Mouse (Mus musculus) layer of hippocampus, adult 9-10 months (tissue): ENCODE data around the gene Rassf1.

Source experiments
- DNase-seq: peaks from one replicate; pipeline ENCODE4 v3.0.0; 2022; ENCODE audit warnings: low spot score

Gene Rassf1

DNA sequence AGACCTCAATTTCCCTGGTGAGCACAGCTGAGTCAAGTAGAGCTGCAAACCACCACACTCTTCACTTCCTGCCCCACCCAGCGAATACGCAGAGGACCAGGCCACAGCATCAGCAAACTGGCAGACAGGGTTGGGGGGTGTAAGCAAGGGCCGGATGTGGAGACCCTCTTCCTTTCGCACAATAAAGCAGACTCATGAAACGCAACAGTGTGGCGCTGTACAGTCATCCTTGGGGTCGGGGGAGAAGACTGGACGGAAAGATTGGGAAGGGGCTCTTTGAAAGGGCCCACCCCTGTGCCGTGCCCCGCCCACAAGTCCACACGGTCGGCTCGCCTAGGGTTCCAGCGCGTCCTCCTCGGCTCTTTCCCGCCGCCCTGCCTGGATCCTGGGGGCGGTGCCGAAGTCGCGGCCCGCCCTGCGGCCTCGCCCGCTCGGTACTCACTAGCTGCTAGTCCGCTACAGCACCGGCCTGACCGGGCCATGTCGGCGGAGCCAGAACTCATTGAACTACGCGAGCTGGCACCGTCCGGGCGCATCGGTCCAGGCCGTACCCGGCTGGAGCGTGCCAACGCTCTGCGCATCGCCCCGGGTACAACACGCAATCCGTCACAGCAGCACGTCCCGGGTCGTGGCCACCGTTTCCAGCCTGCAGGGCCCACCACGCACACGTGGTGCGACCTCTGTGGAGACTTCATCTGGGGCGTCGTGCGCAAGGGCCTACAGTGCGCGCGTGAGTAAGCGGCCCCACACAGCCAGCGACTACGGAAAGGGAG, at the start of gene Rassf1:
Rassf1 (plus strand) TSS at position 439 of the 773 bp plus-strand sequence.
- DNase-seq, result no peak

GRCm38 (mm10) chr9:107502131-107502846, 49.1 kb upstream of the Rassf1 start:
- no peak for DNase-seq

- DNase-seq, result no peak
Observed at GRCm38 (mm10) chr9:107504662-107505537, 46.5 kb upstream of the Rassf1 start.

DNA sequence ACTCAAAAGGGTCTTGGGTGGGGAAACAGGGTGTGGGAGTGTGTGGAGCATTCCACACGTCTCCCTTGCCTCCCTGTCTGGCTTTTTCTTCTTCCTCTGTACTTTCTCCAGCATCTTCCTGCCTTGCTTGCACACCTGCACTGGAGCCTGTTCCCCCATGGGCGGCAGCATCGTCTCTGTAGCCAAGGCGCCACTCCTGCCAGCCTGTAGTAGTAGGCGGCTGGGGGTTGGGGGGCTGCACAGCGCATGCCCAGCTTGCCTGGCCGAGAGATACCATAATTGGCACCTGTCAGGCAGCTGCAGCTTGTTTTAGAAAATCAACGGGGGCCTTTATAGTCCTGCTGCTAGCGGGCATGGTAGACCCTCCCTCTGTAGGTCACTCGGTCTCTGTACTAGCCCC, 43.1 kb upstream of the Rassf1 start:
- peak; percentile 20 for DNase-seq

DNA sequence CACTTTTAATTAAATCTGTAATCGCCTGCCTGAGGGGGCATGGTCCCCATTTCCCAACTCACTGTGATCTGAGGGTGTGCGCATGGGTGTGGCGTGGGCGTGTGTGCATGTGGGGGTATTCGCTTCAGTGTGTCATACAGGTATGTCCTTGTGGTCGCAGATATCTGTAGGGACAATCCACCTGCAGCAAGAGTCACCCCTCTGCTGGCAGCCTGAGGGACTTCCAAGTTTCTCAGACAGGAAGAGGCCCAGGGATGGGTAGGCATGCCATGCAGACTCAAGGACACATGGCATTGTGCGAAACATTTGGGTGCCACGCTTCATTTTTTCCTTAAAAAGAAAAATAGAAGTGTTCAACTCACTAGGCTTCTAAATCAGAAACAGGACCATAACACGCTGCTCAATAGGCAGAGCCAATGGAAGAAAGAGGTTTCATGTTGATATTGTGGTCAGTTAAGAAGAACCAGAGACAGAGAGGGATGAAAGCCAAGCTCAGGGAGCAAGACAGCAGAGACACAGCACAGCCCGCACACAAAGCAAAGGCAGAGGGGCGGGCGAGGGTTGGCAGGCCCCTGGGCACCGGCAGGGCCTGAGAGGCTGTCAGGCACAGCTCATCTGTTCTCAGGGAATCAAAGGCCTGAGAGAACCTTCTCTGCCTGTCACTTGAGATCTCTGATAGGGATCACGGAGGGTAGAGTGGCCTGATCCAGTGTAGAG, 40.8 kb upstream of the Rassf1 start:
- no peak for DNase-seq

GRCm38 (mm10) chr9:107511436-107511835, 39.9 kb upstream of the Rassf1 start:
- DNase-seq, result no peak

DNA sequence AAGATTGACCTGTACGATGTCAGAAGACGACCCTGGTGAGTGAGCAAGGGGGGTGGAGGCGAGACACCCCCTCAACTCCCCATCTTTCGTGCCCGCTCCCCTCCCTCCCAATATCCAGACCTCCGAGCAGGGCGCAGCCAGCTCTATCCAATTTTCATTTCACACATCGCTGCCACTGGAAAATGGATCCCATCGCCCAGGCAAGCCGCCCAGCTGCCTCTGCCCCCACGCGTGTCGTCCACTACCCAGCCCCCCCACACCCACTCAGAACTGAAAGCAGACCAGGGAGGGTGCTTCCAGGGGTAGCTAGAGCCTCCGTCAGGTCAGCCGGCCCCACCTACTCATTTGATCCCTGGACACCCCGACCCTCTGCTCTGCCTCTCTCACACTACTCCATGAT, 39.0 kb upstream of the Rassf1 start:
- DNase-seq, result no peak

DNA sequence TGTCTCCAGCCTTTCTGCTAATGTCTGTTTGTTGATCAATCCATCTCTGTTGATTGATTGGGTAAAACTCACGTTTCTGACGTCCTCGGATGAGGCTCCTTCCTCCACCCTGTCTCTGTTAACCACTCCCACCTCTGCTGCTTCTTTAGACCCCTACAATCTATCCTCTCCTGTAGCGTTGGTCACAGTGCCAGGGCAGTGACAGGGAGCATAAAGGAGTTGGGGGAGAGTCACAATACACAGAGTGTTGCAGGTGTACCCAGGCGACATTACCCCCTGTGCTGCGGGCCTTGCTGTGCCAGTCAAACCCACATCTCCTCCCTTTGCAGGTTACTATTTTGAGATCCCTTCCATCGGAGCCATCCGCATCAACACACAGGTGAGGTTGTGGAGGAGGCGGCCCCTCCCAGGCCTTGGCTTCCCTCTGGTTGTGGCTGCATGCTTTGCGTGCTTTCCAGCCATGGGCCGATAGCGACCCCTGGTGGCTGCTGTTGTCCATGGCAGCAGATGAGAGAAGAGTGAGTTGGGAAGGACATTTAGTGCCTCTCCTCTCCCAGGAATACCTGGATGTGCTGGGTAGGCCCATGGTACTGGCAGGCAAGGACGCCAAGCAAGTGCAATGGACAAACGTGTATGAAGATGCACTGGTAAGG, 36.9 kb upstream of the Rassf1 start:
- peak; percentile 71 for DNase-seq

- DNase-seq, result no peak
Observed at GRCm38 (mm10) chr9:107520331-107520730, 31.0 kb upstream of the Rassf1 start.

DNA sequence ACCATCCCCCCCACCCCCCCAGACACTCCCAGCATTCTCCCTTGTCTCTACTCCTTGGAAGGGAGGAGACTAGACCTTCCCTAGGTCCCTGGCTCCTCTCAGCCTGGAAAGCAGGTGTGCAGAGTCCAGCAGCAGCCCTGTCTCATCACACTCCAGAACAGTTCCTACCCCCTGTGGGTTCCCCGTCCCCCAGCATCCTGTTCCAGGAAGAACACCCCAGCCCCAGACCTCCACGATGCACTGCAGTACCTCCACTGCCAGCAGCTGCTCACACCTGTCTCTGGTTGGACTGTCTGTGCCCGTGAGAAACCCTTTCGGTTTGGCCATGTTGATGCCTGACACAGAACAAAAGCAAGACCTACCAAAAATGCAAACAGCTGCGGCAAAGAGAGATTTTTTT, 30.2 kb upstream of the Rassf1 start:
- DNase-seq, result no peak

DNA sequence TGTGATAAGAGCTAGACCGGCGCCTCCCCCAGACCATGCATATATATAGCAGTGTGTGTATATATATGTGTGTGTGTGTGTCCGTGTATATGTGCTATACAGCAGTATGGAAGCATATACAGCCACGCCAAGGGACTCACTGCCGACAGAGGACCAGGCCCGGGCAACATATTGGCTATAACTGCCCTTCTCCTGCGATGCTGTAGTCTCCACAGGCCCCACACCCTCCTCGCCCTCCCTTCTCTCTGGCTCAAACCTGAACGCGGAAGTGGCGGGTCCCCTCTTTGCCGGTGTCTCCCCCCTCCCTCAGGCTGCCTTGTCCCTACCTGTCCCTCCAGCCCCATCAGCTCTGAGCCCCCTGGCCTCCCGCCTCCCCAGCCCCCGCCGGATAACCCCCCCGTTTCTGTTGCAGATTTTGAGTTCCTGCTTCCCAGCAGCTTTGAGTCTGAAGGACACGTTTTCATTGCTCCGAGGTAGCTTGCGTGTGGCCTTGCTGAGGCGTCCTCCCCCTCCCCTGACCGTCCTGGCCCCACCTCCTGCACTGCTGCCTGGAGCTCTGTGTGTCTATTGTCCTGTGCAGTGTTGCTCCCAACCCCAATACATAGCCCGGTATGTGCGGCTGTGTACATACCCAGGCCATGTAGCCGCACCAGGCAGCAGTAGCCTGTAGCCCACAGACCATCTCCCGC, 29.5 kb upstream of the Rassf1 start:
- DNase-seq, result no peak

DNA sequence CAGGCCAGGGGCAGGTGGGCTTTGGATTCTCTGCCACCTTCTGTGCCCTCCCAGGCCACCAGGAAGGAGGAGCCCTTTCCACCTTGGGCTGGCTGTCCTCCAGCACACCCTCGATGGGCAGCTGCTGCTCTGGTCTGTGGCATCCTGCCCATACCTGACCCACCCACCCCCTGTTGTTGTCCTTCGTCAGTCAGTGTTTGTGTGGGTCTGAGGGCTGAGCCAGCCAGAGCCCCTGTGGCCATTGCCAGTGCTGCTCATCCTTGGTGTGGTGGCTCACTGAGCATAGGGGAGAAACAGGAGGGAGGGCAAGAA, 29.0 kb upstream of the Rassf1 start:
- DNase-seq, result no peak

- no peak for DNase-seq
Observed at GRCm38 (mm10) chr9:107526198-107527026, 24.9 kb upstream of the Rassf1 start.

DNA sequence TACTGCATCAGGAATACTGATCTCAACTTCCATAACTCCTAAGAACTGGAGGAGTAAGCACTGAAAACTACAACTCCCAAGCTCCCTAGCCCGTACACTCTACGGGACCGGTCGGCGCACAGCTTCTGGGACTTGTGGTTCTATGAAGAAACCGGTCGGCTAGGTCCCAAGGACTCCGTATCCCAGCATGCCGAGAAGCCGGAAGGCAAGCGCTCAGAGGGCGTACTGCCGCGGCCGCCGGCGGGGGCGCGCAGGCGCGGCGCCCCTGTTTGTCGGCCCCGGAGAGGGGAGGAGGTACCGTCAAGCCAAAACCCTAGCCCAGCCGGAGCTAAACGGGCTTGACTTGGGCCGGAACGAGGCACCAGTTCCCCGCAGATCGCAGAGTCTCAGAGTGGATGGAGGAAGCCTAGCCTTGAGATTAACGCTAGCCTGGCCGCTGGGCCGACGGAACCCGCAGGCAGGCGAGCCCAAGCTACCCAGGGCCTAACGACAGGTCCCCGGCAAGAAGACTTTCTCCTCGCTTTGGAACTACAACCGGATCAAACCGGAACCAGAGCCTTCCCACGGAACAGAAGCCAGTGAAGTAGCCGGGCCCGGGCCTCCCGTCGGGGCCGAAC, 17.5 kb upstream of the Rassf1 start, which contains the start of gene Tmem115:
Tmem115 (plus strand) TSS at position 155 of the 617 bp plus-strand sequence.
- peak; percentile 90 for DNase-seq

GRCm38 (mm10) chr9:107534408-107535202, 16.8 kb upstream of the Rassf1 start:
- DNase-seq, result no peak

GRCm38 (mm10) chr9:107538231-107538630, 13.1 kb upstream of the Rassf1 start:
- DNase-seq, result no peak

- no peak for DNase-seq
Observed at GRCm38 (mm10) chr9:107538711-107539110, 12.6 kb upstream of the Rassf1 start.

- DNase-seq, result no peak
Observed at GRCm38 (mm10) chr9:107539940-107540339, 11.4 kb upstream of the Rassf1 start.

GRCm38 (mm10) chr9:107540420-107540819, 10.9 kb upstream of the Rassf1 start:
- DNase-seq, result no peak
